Mouse (Mus musculus) ZHBTc4 (cell line): Measurements from ENCODE around the gene Srarp.

ENCODE experiments used
- DNase-seq: peaks from one replicate; pipeline ENCODE4 v3.0.0-alpha.2; 2011; ENCODE audit warnings: low read depth, low spot score

Srarp gene

DNA sequence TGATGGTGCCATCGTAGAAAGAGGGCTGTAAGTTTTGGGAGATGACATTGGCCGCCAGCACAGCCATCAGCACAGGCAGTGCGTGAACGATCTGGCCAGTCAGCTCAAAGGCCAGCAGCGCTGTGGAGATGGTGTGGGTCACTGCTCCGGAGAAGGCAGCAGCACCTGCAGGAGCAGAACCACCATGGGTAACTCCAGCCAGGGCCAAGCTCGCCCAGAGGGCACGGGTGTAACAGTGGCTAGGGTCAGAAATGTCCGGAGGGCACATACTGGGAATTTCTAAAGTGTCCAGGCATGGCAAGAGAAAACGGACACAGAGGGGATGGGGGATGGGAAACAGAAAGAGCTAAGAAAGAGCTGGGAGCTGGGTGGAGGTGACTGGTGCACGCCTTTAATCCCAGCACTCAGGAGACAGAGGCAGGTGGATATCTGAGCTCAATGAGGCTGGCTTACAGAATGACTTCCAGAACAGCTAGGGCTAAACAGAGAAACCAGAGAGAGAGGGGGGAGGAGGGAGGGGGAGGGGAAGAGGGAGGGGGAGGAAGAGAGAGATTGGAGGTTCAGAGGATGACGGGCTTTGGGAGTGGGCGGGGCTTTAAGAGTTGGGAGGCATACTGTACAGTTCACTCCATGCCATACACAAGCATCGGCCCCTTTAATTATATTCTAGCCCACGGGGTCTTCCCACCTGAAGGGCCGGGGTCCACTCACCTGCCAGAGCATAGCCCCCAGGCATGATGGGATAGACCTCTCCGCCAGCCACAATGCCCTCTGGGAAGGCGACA lies 46.3 kb downstream of the Srarp start:
- DNase-seq = peak; percentile 68

DNA sequence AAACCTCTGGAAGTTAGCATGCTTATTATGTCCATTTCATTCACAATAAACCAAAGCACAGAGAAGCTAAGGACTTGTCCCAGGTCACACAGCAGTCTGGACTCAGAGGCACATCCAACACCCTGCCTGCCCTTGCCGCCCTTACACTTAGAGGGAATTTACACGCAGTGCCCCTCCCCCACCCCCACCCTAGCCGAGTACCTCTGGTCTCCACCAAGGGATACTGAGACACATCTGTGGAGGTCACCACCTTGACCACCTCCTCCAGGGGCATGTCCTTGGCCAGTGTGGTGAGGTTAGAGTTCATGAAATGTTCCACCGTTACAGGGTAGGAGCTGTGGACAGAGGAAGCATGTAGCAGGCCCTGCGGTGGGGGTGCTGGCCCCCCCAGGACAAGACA lies 48.0 kb downstream of the Srarp start:
- no peak for DNase-seq

DNA sequence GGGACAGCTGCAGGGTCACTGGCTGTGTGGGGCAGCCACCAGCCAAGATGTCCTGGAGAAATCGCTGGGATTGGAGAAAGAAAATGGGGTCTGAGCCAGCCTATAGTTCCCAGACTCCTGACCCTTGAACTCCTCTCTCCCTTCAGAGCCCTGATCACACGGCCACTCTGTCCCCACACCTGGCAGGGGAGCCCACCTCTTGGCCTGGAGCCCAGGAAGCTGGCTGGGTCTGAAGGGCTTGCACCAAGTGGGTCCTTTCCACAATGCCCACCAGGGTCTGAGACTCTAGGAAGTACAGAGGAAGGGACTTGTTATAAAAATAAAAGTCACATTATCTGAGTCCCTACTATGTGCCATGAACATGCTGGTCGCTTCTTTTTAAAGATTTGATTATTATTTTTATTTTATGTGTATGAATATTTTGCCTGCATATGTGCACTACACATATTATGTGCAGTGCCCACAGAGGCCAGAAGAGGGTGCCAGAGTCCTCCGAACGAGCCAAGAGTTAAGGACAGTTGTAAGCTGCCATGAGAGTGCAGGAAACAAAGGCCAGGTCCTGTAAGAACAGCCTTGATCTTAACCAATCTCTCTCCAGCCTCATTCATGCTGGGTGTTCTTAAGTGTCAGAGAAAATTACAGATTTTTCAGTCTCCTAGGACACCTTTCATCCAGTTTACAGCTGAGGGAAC lies 48.7 kb downstream of the Srarp start:
- DNase-seq = peak; percentile 83

DNA sequence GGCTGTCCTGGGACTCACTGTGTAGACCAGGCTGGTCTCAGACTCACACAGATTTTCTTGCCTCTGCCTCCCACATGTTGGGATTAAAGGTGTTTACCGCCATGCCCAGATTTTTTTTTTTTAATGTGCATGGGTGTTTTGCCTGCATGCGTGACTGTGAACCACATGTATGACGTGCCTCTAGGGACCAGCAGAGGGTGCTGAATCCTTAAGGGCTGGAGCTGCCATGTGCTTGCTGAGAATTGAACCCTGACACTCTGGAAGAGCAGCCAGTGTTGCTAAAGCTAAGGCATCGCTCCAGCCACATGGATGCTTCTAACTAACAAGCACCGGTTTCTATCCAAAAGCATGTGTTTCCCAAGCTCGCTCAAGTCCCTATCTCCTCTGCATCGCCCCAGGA lies 49.8 kb downstream of the Srarp start:
- peak; percentile 50 for DNase-seq

DNA sequence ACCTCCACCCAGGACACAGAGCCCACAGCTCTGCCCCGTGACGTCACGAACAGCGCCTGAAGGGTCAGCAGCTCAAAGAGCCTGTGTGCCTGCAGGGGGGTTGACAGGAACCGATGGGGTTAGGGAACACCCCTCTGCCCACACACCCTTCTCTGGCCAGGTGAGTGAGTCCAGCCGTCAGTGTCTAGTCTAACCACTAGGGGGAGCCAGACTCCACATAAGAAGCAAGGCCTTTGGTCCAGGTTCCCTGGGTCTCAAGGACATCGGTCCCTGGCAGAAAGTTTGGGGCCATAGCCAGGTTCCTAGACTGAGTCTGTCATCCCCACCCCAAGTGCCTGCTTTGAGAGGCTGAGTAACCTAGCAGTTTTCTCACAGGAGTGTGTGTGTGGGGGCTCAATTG lies 50.6 kb downstream of the Srarp start:
- peak; percentile 89 for DNase-seq
